Mouse (Mus musculus) frontal cortex, adult 2 months (tissue): Measurements from ENCODE around the gene Tef. TPM values are rescaled to one million over a fixed set of nuclear protein-coding genes. Genes with fewer than 3 reads are reported as not detected.

Experiments used
- DNase-seq, 2 experiments: peaks; one replicate each; pipeline ENCODE4 v3.0.0; 2022; ENCODE audit warnings: low spot score in 1 of 2; ENCODE audit errors: extremely low spot score in 1 of 2
- polyA plus RNA-seq: library from polyadenylated mRNA; depleted of rRNA; stranded (reverse); fragments of >200 nt; gene quantifications from 2 replicates; pipeline ENCODE4 v1.2.3, GENCODE M21; 2012; rRNA removed

The Tef gene
- 245 and 256 TPM in 2 replicates for polyA plus RNA-seq

DNA sequence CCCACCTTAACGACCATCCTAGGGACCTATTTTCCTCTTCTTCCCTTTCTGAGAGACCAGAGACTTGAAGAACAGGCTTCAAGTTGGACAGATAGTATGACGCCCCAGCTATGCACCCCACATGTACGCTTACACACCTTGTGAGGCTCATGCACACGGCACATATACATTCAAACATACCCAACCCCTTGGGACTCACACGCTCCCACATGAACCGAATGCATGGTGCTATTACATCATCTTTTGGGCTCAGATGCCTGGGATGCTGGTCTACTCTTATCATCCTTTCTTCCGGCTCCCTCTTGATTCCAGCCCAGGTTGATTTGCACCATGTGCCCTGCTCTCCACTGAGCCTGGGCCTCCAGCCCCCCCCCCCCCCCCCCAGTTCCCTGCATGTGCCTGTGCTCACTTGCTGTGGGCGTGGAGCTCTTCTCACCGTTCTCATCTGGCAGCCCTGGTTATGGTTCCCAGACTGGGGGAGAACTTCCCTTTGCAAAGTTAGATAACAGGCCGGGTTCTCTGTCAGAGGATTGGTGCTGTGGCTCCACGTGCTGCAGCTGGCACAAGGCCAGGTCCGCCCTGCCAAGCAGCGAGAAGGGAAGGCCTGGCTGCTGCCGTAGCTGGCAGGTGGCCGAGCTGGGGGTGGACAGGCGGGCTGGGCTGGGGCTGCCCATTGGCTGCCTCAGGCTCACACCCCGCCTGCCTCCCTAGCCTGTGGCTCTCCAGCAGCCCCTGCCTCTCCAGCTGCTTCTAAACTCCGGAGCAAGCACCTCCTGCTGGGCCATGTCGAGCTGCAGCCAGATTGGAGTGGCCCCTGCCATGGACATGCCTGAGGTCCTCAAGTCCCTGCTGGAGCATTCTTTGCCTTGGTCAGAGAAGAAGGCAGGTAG is at the start of gene Tef:
Tef (plus strand) TSS at position 421 of the 890 bp plus-strand sequence.
- DNase-seq, result peak; percentile 99 to 100

GRCm38 (mm10) chr15:81753669-81754068 is 48.6 kb upstream of the Tef start:
- no peak for DNase-seq

GRCm38 (mm10) chr15:81758701-81759100 is 43.5 kb upstream of the Tef start:
- DNase-seq, result peak in 1 of 2 experiments; percentile 14

DNA sequence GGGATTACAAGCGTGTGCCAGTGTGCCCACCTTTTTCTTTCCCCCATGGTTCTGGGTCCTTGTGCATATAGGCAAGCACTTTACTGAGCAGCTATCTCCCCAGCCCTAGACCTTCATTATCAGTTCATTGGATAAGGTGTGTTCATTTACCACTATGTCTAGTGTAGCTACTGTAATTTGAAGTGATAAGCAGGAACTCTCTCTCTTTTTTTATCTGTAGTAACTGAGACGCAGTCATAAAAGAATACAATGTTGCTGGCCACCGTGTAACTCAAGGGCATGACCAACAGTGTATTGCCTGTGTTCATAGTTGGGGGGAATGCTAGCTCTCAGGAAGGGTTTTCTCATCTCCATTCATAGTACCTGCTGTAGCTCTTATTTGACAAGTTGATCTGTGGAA is 42.7 kb upstream of the Tef start:
- DNase-seq, result no peak

GRCm38 (mm10) chr15:81760361-81761079 is 41.7 kb upstream of the Tef start:
- DNase-seq, result no peak

GRCm38 (mm10) chr15:81761381-81761780 is 40.8 kb upstream of the Tef start:
- DNase-seq, result no peak

GRCm38 (mm10) chr15:81761959-81762358 is 40.3 kb upstream of the Tef start:
- DNase-seq, result no peak

GRCm38 (mm10) chr15:81764573-81764972 is 37.6 kb upstream of the Tef start:
- DNase-seq, result no peak

DNA sequence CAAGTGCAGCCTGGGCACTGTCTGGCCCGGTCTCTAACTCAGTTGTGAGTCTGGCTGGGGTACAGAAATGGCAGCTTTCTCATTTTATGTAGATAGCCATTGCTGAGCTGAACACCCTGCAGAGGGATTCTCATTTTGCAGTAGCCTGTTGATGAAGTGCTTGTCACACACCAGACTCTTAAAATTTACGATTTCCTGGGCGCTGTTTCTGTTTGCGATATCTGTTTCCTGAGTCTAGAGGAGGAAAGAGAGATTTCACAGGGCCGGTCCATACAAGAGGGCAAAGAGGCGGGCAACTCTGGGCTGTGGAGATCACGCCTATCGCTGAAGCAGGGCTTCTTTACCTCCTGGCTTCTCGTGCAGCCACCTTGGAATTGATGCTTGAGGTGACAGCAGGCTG is 36.6 kb upstream of the Tef start:
- DNase-seq, result no peak

DNA sequence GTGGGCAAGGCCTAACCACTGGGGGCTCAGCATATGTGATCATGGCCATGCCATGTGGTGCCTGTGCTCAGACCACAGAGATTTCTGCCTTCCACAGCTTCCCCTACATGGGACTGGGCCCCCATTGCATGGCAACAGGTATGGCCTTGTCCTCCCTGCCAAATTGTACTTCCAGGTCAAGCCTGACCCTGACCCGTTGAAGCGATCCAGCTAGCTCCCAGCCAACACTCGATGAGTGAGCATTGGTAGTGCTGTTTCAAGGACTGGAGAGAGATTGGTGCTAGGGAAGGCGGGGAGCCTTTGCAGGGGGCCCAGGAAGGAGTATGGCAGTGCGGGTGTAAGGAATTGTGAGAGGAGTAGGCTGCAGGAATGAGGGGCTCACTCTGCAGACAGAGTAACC is 35.8 kb upstream of the Tef start:
- DNase-seq, result no peak

DNA sequence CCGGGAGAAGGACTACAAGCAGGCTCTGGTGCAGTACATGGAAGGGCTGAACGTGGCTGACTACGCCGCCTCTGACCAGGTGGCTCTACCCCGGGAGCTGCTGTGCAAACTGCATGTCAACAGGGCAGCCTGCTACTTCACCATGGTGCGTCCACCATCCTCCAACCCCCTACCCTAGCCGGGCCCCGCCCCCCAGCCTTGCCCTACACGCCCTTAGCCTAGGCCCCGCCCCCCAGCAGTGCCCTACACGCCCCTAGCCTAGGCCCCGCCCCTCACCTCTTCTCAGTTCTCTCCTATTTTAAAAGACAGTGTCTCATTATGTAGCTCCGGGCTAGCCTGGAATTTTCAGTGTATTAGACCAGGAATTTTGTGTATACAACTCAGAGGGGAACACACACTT is 33.2 kb upstream of the Tef start:
- DNase-seq, result no peak

GRCm38 (mm10) chr15:81772431-81773120 is 29.6 kb upstream of the Tef start:
- DNase-seq, result no peak

DNA sequence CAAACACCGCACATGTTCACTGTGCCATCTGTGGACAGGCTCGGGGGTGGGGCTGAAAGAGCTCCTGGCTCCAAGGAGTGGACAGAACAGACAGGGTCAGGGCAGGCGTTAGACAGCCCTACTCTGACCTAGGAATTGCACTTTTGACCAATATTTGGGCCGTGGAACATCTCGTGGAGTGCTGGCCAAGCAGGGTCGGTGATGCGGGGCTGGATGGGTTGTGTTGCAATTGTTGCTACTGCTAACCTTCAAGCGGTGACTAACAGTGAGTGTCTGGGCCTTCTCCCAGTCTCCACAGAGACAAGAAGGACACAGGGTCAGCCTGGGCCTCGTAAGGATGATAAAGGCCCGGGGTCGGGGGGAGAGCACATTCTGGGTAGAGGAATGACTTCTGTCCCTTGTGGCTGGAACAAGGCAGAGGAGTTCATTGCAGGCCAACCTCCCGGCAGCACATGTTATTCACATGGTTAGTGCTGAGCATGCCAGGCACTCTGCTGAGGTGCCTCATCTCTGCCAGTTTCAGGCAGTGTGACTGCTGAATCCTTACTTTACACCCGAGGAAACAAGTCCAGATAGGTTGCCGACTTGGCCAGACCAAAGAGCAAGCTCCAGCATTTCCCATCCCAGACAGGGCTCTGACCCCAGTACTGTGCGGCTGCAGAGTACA is 27.6 kb upstream of the Tef start:
- DNase-seq, result no peak

GRCm38 (mm10) chr15:81776631-81777422 is 25.4 kb upstream of the Tef start:
- DNase-seq, result no peak

DNA sequence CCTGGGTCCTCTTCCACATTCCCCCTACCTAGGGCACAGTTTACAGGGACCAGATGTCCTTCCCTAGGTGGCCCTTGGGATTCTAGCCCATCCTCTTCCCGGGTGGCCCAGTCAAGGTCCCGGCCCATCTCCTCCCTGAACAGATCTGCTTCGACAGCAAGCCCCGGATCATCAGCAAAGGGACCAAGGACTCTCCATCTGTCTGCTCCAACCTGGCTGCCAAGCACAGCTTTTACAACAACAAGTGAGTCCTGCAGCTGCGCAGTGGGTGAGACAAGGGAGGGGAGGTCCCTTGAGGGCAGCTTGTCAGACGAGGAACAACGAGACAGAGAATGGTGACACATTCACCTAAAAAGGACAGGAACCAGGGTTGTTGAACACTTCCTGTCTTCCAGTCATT is 20.4 kb upstream of the Tef start:
- no peak for DNase-seq

DNA sequence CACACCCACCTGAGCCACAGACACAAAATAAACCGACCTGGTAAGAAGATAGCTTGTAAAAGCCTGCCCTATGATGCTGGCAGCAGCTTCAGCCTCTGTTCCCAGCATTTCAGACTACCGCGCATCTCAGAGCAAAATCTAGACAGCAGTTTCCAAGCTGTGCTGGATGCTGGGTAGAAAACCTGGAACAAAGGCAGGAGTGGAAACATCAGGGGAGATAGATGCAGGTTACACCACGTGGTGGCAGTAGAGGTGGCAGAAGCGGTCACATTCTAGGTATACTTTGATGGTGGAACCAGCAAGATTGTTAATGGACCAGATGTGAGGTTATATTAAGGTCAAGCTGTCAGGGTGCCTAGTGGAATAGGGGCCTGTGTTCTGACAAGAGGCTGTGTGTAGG is 17.5 kb upstream of the Tef start:
- no peak for DNase-seq

DNA sequence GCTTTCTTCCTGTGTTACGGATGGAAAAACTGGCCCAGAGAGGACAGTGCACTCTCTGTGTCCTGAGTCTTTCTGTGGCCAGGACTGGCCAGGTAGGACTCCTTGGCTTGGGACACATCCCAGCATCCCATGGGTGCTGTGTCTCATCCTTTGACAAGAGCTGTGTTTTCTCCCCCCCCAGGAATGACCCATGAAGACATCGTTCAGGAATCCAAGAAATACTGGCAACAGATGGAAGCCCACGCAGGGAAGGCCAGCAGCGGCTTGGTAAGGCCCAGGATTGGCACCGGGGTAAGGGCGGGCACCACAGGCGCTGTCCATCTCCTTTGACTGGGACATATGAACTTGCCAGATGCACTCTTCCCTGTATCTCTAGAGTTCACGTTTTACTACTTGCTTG is 16.5 kb upstream of the Tef start:
- DNase-seq, result no peak

GRCm38 (mm10) chr15:81787525-81787924 is 14.7 kb upstream of the Tef start:
- no peak for DNase-seq

DNA sequence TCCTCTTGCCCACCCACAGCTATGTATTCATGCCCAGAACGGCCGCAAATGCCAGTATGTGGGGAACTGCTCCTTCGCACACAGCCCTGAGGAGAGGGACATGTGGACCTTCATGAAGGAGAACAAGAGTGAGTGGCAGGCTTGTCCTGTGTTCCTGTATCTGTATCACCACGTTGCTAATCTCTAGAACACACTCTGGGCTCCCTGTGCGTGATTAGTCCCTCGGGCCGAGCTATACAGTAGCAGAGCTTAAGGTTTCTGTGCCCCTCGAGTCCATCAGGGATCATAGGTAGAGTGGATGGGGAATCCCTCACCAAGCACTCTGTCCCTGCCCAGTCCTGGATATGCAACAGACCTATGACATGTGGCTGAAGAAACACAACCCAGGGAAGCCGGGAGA is 9.8 kb upstream of the Tef start:
- DNase-seq, result no peak

- no peak for DNase-seq
These were observed 6.0 kb upstream of the Tef start for GRCm38 (mm10) chr15:81796228-81796627.
